Mouse (Mus musculus): ENCODE results near the gene Slc11a1. TPM values are rescaled to one million over a fixed set of nuclear protein-coding genes. Genes with fewer than 3 reads are reported as not detected.

Gene Slc11a1
- polyA plus RNA-seq, 2 experiments, result 8.7 to 9.2 TPM

DNA sequence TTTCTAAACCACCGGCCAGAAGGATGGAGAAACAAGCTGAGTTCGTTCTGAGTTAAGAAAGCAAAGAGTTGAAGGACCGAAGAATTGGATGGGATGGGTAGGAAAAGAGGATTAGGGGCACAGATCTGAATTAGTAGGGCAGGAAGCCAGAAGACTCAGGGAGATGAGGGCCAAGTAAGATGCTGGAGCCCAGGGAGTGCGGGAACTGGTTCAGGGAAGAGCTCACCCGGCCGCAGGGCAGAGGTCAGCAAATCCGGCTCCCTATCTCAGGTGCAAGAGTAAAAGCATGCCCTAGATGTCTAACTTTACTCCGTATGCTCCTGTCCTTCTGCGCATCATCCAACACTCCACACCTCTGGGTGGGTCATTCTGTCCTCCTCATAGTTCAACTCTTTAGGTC, 42.1 kb upstream of the Slc11a1 start:
- Histone ChIP-seq H3K36me3 (replicated peaks; ENCODE audit: control insufficient read depth, insufficient read depth, low read depth) (no peaks in the 10 kb centered on the region), H3K4me3 (ENCODE audit: insufficient read depth in 1 of 2, low read depth in 2 of 2, low read length in 2 of 2) (peak overlapping the region; percentile 25 to 56), H3K27me3 (ENCODE audit: control insufficient read depth, insufficient read depth, low read length) (no peaks in the 10 kb centered on the region), H3K9ac (replicated peaks) (peak overlapping the region; percentile 14; the same call in 1 of the 2 replicates), H3K4me1 (replicated peaks; ENCODE audit: control insufficient read depth in 2 of 2, insufficient read depth in 2 of 2, low read length in 1 of 2) (peaks cover 18 to 24% of the 10 kb centered on the region in 2 experiments), H3K27ac (no peak overlapping the region), H3K4me2 (ENCODE audit: low read depth) (peak overlapping the region; percentile 79), H3K9me3 (ENCODE audit: control insufficient read depth, low read length) (no peaks in the 10 kb centered on the region)
- DNase-seq (ENCODE audit: low read depth in 3 of 3, low spot score in 3 of 3), result no peak
- TF ChIP-seq CTCF (IDR thresholded peaks at IDR 0.05; ENCODE audit: low read depth), result no peak
- no peak for TF ChIP-seq EP300 (IDR thresholded peaks at IDR 0.05; ENCODE audit: low read depth)
- 5% methylated on average over 9 of the region's 9 CpGs for WGBS (ENCODE audit: insufficient replicate concordance)
- no peak for ATAC-seq (ENCODE audit: insufficient read depth)

DNA sequence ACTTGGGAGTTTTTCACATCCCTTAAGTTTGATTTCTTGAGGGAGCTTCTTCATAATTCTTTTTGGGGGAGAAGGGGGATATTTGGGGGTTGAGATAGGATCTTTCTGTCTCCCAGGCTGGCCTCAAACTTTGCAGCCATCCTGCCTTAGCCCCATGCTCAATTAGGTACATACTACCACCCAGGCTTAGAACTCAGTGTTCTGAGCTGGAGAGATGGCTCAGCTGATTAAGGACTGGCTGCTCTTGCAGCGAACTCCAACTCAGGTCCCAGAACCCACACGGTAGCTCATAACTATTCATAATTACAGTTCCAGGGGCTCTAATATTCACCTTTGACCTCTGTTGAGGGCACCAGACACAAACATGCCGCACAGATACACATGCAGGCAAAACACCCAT, 40.4 kb upstream of the Slc11a1 start:
- Histone ChIP-seq H3K9me3 (ENCODE audit: control insufficient read depth, low read length) (no peaks in the 10 kb centered on the region), H3K9ac (replicated peaks) (no peak overlapping the region), H3K4me3 (ENCODE audit: insufficient read depth in 1 of 2, low read depth in 2 of 2, low read length in 2 of 2) (no peak overlapping the region), H3K27ac (no peak overlapping the region), H3K36me3 (replicated peaks; ENCODE audit: control insufficient read depth, insufficient read depth, low read depth) (no peaks in the 10 kb centered on the region), H3K4me2 (ENCODE audit: low read depth) (no peak overlapping the region), H3K27me3 (ENCODE audit: control insufficient read depth, insufficient read depth, low read length) (no peaks in the 10 kb centered on the region), H3K4me1 (replicated peaks; ENCODE audit: control insufficient read depth in 2 of 2, insufficient read depth in 2 of 2, low read length in 1 of 2) (peaks cover 18 to 24% of the 10 kb centered on the region in 2 experiments)
- no peak for DNase-seq (ENCODE audit: low read depth in 3 of 3, low spot score in 3 of 3)
- WGBS (ENCODE audit: insufficient replicate concordance), result 70% methylated on average over 3 of the region's 3 CpGs
- TF ChIP-seq CTCF (IDR thresholded peaks at IDR 0.05; ENCODE audit: low read depth) (no peak), EP300 (IDR thresholded peaks at IDR 0.05; ENCODE audit: low read depth) (no peak)
- ATAC-seq (ENCODE audit: insufficient read depth), result no peak

DNA sequence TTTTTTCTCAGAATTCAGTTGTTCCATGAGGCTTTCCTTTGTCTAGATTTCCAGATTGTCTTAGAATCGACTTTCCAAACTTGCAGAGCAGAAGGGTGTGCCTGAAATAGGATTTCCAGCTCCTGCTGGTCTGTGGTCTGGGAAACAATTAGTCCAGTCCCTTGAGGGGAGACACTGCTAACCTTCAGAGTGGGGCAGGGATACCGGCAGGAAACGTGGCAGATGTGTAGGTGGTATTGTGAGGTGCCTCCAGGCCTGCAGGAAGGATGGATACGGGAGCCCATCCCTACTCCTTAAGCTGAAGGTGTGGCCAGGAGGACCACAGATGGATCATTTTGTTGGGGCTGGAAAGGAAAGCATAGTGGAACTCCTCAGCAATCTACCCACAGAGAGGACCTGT, 40.0 kb upstream of the Slc11a1 start:
- no peak overlapping the region for H3K9ac ChIP-seq (replicated peaks)
- DNase-seq (ENCODE audit: low read depth in 3 of 3, low spot score in 3 of 3) (no peak), ATAC-seq (ENCODE audit: insufficient read depth) (no peak)
- H3K4me3 ChIP-seq (ENCODE audit: insufficient read depth in 1 of 2, low read depth in 2 of 2, low read length in 2 of 2), result no peak overlapping the region
- H3K27ac ChIP-seq, result no peak overlapping the region
- H3K4me1 ChIP-seq (replicated peaks; ENCODE audit: control insufficient read depth in 2 of 2, insufficient read depth in 2 of 2, low read length in 1 of 2), result peaks cover 18 to 24% of the 10 kb centered on the region in 2 experiments
- TF ChIP-seq CTCF (IDR thresholded peaks at IDR 0.05; ENCODE audit: low read depth) (no peak), EP300 (IDR thresholded peaks at IDR 0.05; ENCODE audit: low read depth) (no peak)
- 60% methylated on average over 4 of the region's 4 CpGs for WGBS (ENCODE audit: insufficient replicate concordance)
- H3K36me3 ChIP-seq (replicated peaks; ENCODE audit: control insufficient read depth, insufficient read depth, low read depth), result no peaks in the 10 kb centered on the region
- no peaks in the 10 kb centered on the region for H3K27me3 ChIP-seq (ENCODE audit: control insufficient read depth, insufficient read depth, low read length)
- H3K4me2 ChIP-seq (ENCODE audit: low read depth), result no peak overlapping the region
- H3K9me3 ChIP-seq (ENCODE audit: control insufficient read depth, low read length), result no peaks in the 10 kb centered on the region

DNA sequence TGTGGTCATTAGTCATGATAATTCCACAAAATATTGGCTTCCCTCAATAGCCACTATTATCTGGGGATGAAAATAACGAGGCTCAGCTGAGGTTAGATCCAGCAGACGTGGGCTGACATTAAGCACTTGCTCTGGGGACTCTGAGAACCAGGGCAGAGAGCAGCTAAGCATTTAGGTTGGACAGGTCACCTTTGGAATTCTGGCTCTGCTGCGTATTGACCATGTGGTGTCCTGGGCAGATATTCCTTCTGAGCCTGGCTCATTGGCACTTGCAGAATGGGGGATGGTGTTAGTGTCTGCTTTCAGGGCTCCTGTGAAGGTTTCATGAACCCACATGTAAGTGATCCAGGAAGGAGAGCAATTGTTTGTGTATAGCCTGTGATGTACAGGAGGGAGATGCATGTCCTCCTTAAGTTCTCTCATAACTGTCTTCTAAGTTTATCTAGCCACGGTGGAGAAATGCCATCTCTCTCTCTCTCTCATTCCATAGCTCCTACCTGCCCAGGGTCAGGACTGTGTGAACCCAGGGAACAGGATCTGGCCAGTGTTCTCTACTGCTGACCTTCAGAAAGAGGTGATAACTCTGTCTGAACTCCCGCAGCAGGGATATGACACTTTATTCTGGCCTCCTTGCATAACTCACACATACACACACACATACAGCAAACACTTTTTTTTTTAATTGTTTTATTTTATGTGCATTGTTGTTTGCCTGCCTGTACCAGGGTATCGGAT, 39.4 kb upstream of the Slc11a1 start:
- WGBS (ENCODE audit: insufficient replicate concordance), result 57% methylated on average over 6 of the region's 6 CpGs
- TF ChIP-seq CTCF (IDR thresholded peaks at IDR 0.05; ENCODE audit: low read depth) (no peak), EP300 (IDR thresholded peaks at IDR 0.05; ENCODE audit: low read depth) (no peak)
- no peak overlapping the region for H3K4me3 ChIP-seq (ENCODE audit: insufficient read depth in 1 of 2, low read depth in 2 of 2, low read length in 2 of 2)
- no peaks in the 10 kb centered on the region for H3K36me3 ChIP-seq (replicated peaks; ENCODE audit: control insufficient read depth, insufficient read depth, low read depth)
- H3K4me1 ChIP-seq (replicated peaks; ENCODE audit: control insufficient read depth in 2 of 2, insufficient read depth in 2 of 2, low read length in 1 of 2), result peaks cover 17 to 19% of the 10 kb centered on the region in 2 experiments
- no peak overlapping the region for H3K4me2 ChIP-seq (ENCODE audit: low read depth)
- no peaks in the 10 kb centered on the region for H3K27me3 ChIP-seq (ENCODE audit: control insufficient read depth, insufficient read depth, low read length)
- no peaks in the 10 kb centered on the region for H3K9me3 ChIP-seq (ENCODE audit: control insufficient read depth, low read length)
- H3K27ac ChIP-seq, result no peak overlapping the region
- DNase-seq (ENCODE audit: low read depth in 3 of 3, low spot score in 3 of 3) (no peak), ATAC-seq (ENCODE audit: insufficient read depth) (no peak)
- H3K9ac ChIP-seq (replicated peaks), result no peak overlapping the region

DNA sequence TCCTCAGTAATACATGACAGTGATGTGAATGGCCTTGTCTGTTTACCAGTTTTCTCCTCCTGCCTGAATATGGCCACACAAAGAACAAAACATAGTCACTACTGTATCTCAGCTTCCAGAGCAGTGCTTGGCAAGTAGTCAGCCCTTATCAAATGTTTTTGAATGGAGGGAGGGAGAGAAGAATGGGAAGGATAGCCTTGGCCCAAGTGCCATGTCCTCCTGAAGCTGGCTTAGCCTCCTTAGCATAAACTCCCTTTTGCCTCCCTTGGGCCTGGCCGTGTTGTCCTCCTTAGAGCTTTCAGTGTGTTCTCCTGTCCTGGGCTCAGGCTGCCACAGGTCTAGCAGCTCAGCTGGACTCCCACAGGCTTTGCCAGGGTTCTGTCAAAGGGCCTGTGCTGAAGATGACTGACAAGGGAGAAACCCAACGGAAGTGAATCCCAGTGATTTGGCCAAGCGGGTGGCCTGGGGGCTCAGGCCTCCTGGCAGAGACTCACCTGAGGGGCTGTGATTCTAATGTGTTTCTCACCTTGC, 37.7 kb upstream of the Slc11a1 start:
- no peak for TF ChIP-seq CTCF (IDR thresholded peaks at IDR 0.05; ENCODE audit: low read depth)
- TF ChIP-seq EP300 (IDR thresholded peaks at IDR 0.05; ENCODE audit: low read depth), result no peak
- Histone ChIP-seq H3K4me3 (ENCODE audit: insufficient read depth in 1 of 2, low read depth in 2 of 2, low read length in 2 of 2) (no peak overlapping the region), H3K36me3 (replicated peaks; ENCODE audit: control insufficient read depth, insufficient read depth, low read depth) (no peaks in the 10 kb centered on the region), H3K4me2 (ENCODE audit: low read depth) (no peak overlapping the region), H3K27ac (no peak overlapping the region), H3K9me3 (ENCODE audit: control insufficient read depth, low read length) (no peaks in the 10 kb centered on the region), H3K27me3 (ENCODE audit: control insufficient read depth, insufficient read depth, low read length) (no peaks in the 10 kb centered on the region), H3K4me1 (replicated peaks; ENCODE audit: control insufficient read depth in 2 of 2, insufficient read depth in 2 of 2, low read length in 1 of 2) (peaks cover 0 to 3% of the 10 kb centered on the region in 2 experiments; a peak in 3 of 4 replicates), H3K9ac (replicated peaks) (no peak overlapping the region)
- WGBS (ENCODE audit: insufficient replicate concordance), result 69% methylated on average over 3 of the region's 3 CpGs
- ATAC-seq (ENCODE audit: insufficient read depth) (no peak), DNase-seq (ENCODE audit: low read depth in 3 of 3, low spot score in 3 of 3) (no peak)
